Mouse (Mus musculus): Measurements from ENCODE around the gene Cacna2d3. TPM values are rescaled to one million over a fixed set of nuclear protein-coding genes. Genes with fewer than 3 reads are reported as not detected.

The Cacna2d3 gene
- total and polyA plus RNA-seq, 3 experiments = 0.61 to 0.78 (median 0.70) TPM

- TF ChIP-seq POLR2A (IDR thresholded peaks at IDR 0.05; ENCODE audit: insufficient read depth, low read depth, low read length) (no peak), EP300 (IDR thresholded peaks at IDR 0.05; ENCODE audit: insufficient read depth, low read depth, low read length) (no peak), CTCF (IDR thresholded peaks at IDR 0.05) (no peak)
- no peaks in the 10 kb centered on the region for H3K79me2 ChIP-seq (replicated peaks; ENCODE audit: control insufficient read depth, insufficient read depth, low read length)
Observed at GRCm38 (mm10) chr14:29577786-29578185, 143.9 kb downstream of the Cacna2d3 start.

DNA sequence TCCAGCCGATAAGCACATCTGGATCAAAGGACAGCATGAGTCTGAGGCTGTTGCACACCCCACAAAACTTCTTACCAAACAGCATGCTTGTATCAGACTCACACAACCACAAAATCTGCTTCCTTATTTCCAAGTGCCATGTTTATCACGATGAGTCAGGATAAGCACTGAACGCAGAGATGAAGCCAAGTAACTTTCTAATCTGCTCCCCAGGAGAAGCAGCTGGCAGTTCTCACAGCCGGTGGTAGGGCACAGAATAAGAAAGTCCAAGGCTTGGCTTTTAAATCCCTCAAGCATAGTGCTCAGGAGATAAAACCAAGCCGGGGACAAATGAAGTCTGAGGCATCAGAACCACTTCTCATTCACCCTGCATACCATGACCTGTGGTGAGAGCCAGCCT lies 146.1 kb downstream of the Cacna2d3 start:
- H3K36me3 ChIP-seq (ENCODE audit: control insufficient read depth, insufficient read depth, low read length) = no peaks in the 10 kb centered on the region
- no peak for TF ChIP-seq CTCF (IDR thresholded peaks at IDR 0.05)
- no peak for TF ChIP-seq POLR2A (IDR thresholded peaks at IDR 0.05; ENCODE audit: insufficient read depth, low read depth, low read length)
- no peak for TF ChIP-seq EP300 (IDR thresholded peaks at IDR 0.05; ENCODE audit: insufficient read depth, low read depth, low read length)
- no peaks in the 10 kb centered on the region for H3K79me2 ChIP-seq (replicated peaks; ENCODE audit: control insufficient read depth, insufficient read depth, low read length)
- H3K4me3 ChIP-seq = no peak overlapping the region
- no peak overlapping the region for H3K27ac ChIP-seq
- H3K9ac ChIP-seq (ENCODE audit: low read depth, low read length) = no peak overlapping the region
- WGBS = 30% methylated on average over 5 of the region's 5 CpGs
- intact Hi-C loops (cut with DNase I) = no loop called here
- no peaks in the 10 kb centered on the region for H3K4me1 ChIP-seq (ENCODE audit: control insufficient read depth, insufficient read depth, low read length)
- no peak for DNase-seq
- no peaks in the 10 kb centered on the region for H3K27me3 ChIP-seq (ENCODE audit: control insufficient read depth, insufficient read depth, low read length)

More at GRCm38 (mm10) chr14:29577786-29578185, 143.9 kb downstream of the Cacna2d3 start:
- no peaks in the 10 kb centered on the region for H3K36me3 ChIP-seq (ENCODE audit: control insufficient read depth, insufficient read depth, low read length)
- H3K27me3 ChIP-seq (ENCODE audit: control insufficient read depth, insufficient read depth, low read length) = no peaks in the 10 kb centered on the region
- intact Hi-C loops (cut with DNase I) = no loop called here
- no peaks in the 10 kb centered on the region for H3K4me1 ChIP-seq (ENCODE audit: control insufficient read depth, insufficient read depth, low read length)
- no peak for DNase-seq
- WGBS = 42% methylated on average over 1 of the region's 1 CpGs
- no peak overlapping the region for H3K27ac ChIP-seq
- no peak overlapping the region for H3K9ac ChIP-seq (ENCODE audit: low read depth, low read length)
- H3K4me3 ChIP-seq = no peak overlapping the region

DNA sequence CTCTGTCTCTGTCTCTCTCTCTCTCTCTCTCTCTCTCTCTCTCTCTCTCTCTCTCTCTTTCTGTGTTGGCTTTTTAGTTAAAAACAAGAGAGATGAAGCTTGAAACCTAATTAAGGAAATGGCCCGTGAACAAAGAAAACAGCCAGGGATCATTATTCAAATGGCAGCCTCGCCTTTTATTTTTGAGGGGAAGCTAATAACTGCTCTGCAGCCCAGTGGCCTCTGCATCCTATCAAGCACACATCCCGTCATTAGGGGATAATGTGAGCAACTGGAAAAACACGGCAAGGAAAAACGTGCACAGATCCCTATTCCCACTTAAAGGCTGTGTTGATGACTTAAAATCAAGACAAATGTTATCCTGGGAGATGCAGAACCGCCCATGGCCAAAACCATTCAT lies 159.0 kb downstream of the Cacna2d3 start:
- intact Hi-C loops (cut with DNase I) = no loop called here
- Histone ChIP-seq H3K36me3 (ENCODE audit: control insufficient read depth, insufficient read depth, low read length) (no peaks in the 10 kb centered on the region), H3K4me3 (no peak overlapping the region), H3K4me1 (ENCODE audit: control insufficient read depth, insufficient read depth, low read length) (no peaks in the 10 kb centered on the region), H3K27ac (no peak overlapping the region), H3K9ac (ENCODE audit: low read depth, low read length) (no peak overlapping the region), H3K27me3 (ENCODE audit: control insufficient read depth, insufficient read depth, low read length) (no peaks in the 10 kb centered on the region), H3K79me2 (replicated peaks; ENCODE audit: control insufficient read depth, insufficient read depth, low read length) (no peaks in the 10 kb centered on the region)
- 49% methylated on average over 6 of the region's 6 CpGs for WGBS
- TF ChIP-seq EP300 (IDR thresholded peaks at IDR 0.05; ENCODE audit: insufficient read depth, low read depth, low read length) (no peak), CTCF (IDR thresholded peaks at IDR 0.05) (no peak), POLR2A (IDR thresholded peaks at IDR 0.05; ENCODE audit: insufficient read depth, low read depth, low read length) (no peak)
- DNase-seq = no peak

DNA sequence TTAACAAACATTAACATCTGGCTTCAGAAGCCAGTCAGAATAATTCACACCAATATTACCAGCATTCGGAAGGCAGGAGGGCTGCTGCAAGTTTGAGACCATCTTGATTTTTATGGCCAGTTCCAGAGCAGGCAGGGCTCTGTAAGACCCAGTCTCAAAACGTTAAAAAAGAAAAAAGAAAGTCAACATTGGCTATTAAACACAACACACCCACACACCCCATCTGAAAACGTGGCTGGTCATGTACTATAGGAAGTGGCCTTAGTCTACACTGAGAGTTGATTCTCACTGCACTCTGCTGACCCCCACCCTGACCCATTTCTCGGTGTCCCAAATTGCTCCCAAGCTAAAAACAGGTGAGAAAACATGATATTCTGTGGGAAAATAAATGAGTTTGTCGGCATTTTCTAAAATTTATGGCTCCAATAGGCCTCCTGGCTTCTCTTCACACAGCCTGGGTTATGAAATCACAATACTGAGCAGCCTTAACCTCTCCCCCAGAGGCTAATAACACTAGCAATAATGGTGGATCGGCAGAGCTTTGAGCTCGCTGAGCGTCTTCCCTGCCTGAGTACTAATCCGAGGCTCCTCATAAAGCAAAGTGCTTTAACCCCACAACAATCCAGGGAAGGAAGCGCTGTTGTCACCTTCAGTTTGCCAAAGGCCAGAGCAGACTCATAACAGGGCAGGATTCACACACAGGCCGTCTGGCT lies 160.4 kb downstream of the Cacna2d3 start:
- Histone ChIP-seq H3K4me1 (ENCODE audit: control insufficient read depth, insufficient read depth, low read length) (no peaks in the 10 kb centered on the region), H3K27me3 (ENCODE audit: control insufficient read depth, insufficient read depth, low read length) (no peaks in the 10 kb centered on the region), H3K36me3 (ENCODE audit: control insufficient read depth, insufficient read depth, low read length) (no peaks in the 10 kb centered on the region), H3K9ac (ENCODE audit: low read depth, low read length) (no peak overlapping the region), H3K27ac (no peak overlapping the region), H3K4me3 (no peak overlapping the region), H3K79me2 (replicated peaks; ENCODE audit: control insufficient read depth, insufficient read depth, low read length) (no peaks in the 10 kb centered on the region)
- intact Hi-C loops (cut with DNase I) = no loop called here
- TF ChIP-seq EP300 (IDR thresholded peaks at IDR 0.05; ENCODE audit: insufficient read depth, low read depth, low read length) (no peak), POLR2A (IDR thresholded peaks at IDR 0.05; ENCODE audit: insufficient read depth, low read depth, low read length) (no peak), CTCF (IDR thresholded peaks at IDR 0.05) (no peak)
- WGBS = 74% methylated on average over 11 of the region's 11 CpGs
- DNase-seq = no peak

- Histone ChIP-seq H3K79me2 (replicated peaks; ENCODE audit: control insufficient read depth, insufficient read depth, low read length) (no peaks in the 10 kb centered on the region), H3K9ac (ENCODE audit: low read depth, low read length) (no peak overlapping the region), H3K27me3 (ENCODE audit: control insufficient read depth, insufficient read depth, low read length) (no peaks in the 10 kb centered on the region), H3K27ac (no peak overlapping the region), H3K36me3 (ENCODE audit: control insufficient read depth, insufficient read depth, low read length) (no peaks in the 10 kb centered on the region), H3K4me3 (no peak overlapping the region), H3K4me1 (ENCODE audit: control insufficient read depth, insufficient read depth, low read length) (no peaks in the 10 kb centered on the region)
- WGBS = 88% methylated on average over 8 of the region's 8 CpGs
- TF ChIP-seq POLR2A (IDR thresholded peaks at IDR 0.05; ENCODE audit: insufficient read depth, low read depth, low read length) = no peak
- TF ChIP-seq EP300 (IDR thresholded peaks at IDR 0.05; ENCODE audit: insufficient read depth, low read depth, low read length) = no peak
- intact Hi-C loops (cut with DNase I) = no loop called here
- no peak for DNase-seq
Observed at GRCm38 (mm10) chr14:29558440-29558839, 163.2 kb downstream of the Cacna2d3 start.

DNA sequence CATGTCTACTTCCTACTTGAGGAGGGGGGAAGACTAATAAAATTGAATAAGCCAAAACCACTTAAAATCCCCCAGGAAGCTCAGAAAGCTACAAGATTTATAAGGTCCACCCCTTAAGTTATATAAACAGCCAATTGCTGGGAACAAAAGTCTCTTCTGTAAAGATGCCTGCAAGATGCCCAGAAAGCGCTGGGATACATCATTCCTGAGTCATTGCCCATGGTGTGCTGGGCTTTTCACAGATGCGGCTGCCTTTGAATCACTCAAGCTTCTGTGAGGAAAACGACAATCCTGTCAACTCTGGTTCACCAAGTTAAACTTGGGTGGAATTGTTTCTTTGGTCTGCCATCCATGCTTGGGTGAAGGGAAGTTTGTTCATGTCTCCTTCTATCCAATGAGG lies 165.5 kb downstream of the Cacna2d3 start:
- WGBS = 81% methylated on average over 3 of the region's 3 CpGs
- TF ChIP-seq CTCF (IDR thresholded peaks at IDR 0.05) = no peak
- no peak for TF ChIP-seq EP300 (IDR thresholded peaks at IDR 0.05; ENCODE audit: insufficient read depth, low read depth, low read length)
- no peak for TF ChIP-seq POLR2A (IDR thresholded peaks at IDR 0.05; ENCODE audit: insufficient read depth, low read depth, low read length)
- Histone ChIP-seq H3K36me3 (ENCODE audit: control insufficient read depth, insufficient read depth, low read length) (no peaks in the 10 kb centered on the region), H3K4me3 (no peak overlapping the region), H3K27ac (no peak overlapping the region), H3K9ac (ENCODE audit: low read depth, low read length) (no peak overlapping the region), H3K79me2 (replicated peaks; ENCODE audit: control insufficient read depth, insufficient read depth, low read length) (no peaks in the 10 kb centered on the region), H3K4me1 (ENCODE audit: control insufficient read depth, insufficient read depth, low read length) (no peaks in the 10 kb centered on the region), H3K27me3 (ENCODE audit: control insufficient read depth, insufficient read depth, low read length) (no peaks in the 10 kb centered on the region)
- DNase-seq = no peak
- intact Hi-C loops (cut with DNase I) = no loop called here
